Comparison of ENCODE assay signal across 24 mouse cellular contexts in genomic region chr7:83763674-83764073, GRCm38 (mm10). TPM values are rescaled to one million over a fixed set of nuclear protein-coding genes. Genes with fewer than 3 reads are reported as not detected.
DNase-seq lines count a peak whose midpoint lies in the region; ATAC-seq and TF ChIP-seq lines count a peak whose summit lies in the region.
"Had no signal": no experiment of that assay in that cellular context is flagged by ENCODE, and none has a peak within 500 bp of the region (broad histone marks: within the 10 kb centered on the region; RNA-seq: fewer than 3 reads in every experiment).

No protein-coding gene starts in this region.

- no peaks in the 10 kb centered on the region for H3K9me3 ChIP-seq in heart, embryonic 11.5 days (replicated peaks; ENCODE audit: control insufficient read depth, low read length)
- H3K9me3 ChIP-seq: embryonic facial prominence, embryonic 13.5 days; hindbrain, embryonic 12.5 days; limb, embryonic 12.5 days; liver, embryonic 13.5 days; lung, embryonic 15.5 days; neural tube, embryonic 15.5 days; stomach, embryonic 15.5 days had no signal

- TF ChIP-seq CTCF in kidney, adult 2 months (conservative IDR thresholded peaks at IDR 0.05; ENCODE audit: insufficient read depth, insufficient read length, low read depth, low read length) = no peak

- H3K4me3 ChIP-seq in heart, embryonic 11.5 days (ENCODE audit: low read depth, low read length) = no peak overlapping the region
- H3K4me3 ChIP-seq in kidney, adult 2 months (ENCODE audit: insufficient read depth, low read depth, low read length) = no peak overlapping the region
- H3K4me3 ChIP-seq: embryonic facial prominence, embryonic 13.5 days; hindbrain, embryonic 12.5 days; limb, embryonic 12.5 days; liver, embryonic 13.5 days; lung, embryonic 15.5 days; neural tube, embryonic 15.5 days; stomach, embryonic 15.5 days had no signal

- H3K4me1 ChIP-seq in heart, embryonic 11.5 days (ENCODE audit: control insufficient read depth, insufficient read depth, low read length) = no peaks in the 10 kb centered on the region
- H3K4me1 ChIP-seq in kidney, adult 2 months (ENCODE audit: control insufficient read depth, insufficient read depth, low read length) = no peaks in the 10 kb centered on the region
- H3K4me1 ChIP-seq: hindbrain, embryonic 12.5 days; limb, embryonic 12.5 days; liver, embryonic 13.5 days; lung, embryonic 15.5 days; neural tube, embryonic 15.5 days; stomach, embryonic 15.5 days had no signal

- H3K27me3 ChIP-seq in heart, embryonic 11.5 days (ENCODE audit: control insufficient read depth, insufficient read depth, low read length) = no peaks in the 10 kb centered on the region
- no peaks in the 10 kb centered on the region for H3K27me3 ChIP-seq in kidney, adult 2 months (replicated peaks; ENCODE audit: control insufficient read depth, insufficient read depth, low read length)
- H3K27me3 ChIP-seq: embryonic facial prominence, embryonic 13.5 days; hindbrain, embryonic 12.5 days; limb, embryonic 12.5 days; liver, embryonic 13.5 days; lung, embryonic 15.5 days; neural tube, embryonic 15.5 days; stomach, embryonic 15.5 days had no signal

- 60% methylated on average over 3 of the region's 3 CpGs for WGBS in heart, embryonic 11.5 days (ENCODE audit: insufficient replicate concordance)
- WGBS in kidney, adult 2 months = 60% methylated on average over 3 of the region's 3 CpGs

- DNase-seq in cerebellum, postnatal 4 days (ENCODE audit: low spot score in 2 of 2) = no peak
- peak; percentile 34 for DNase-seq in heart, adult 8-10 months (ENCODE audit: low spot score)
- DNase-seq in cerebellum, adult 18-20 months = peak; percentile 58 to 75
- DNase-seq in cerebellum, postnatal 36 days = peak; percentile 46 to 60
- no peak for DNase-seq in layer of hippocampus, adult 11-12 months (ENCODE audit: low spot score)
- no peak for DNase-seq in kidney, adult 2 months
- DNase-seq: adrenal gland, postnatal 25 days; gastrocnemius, postnatal 36 days; kidney, postnatal 36 days; liver, embryonic 13.5 days; lung, postnatal 4 days; right cerebral cortex, postnatal 14 days; thymus, adult 2 months had no signal

- no peaks in the 10 kb centered on the region for H3K36me3 ChIP-seq in heart, embryonic 11.5 days (ENCODE audit: control insufficient read depth, insufficient read depth, low read length)
- no peaks in the 10 kb centered on the region for H3K36me3 ChIP-seq in kidney, adult 2 months (ENCODE audit: control insufficient read depth, insufficient read depth, low read length)
- H3K36me3 ChIP-seq: embryonic facial prominence, embryonic 13.5 days; hindbrain, embryonic 12.5 days; limb, embryonic 12.5 days; liver, embryonic 13.5 days; lung, embryonic 15.5 days; neural tube, embryonic 15.5 days; stomach, embryonic 15.5 days had no signal

- peak; percentile 91; the same call in 1 of the 2 replicates for ATAC-seq in cerebellum, adult (ENCODE audit: insufficient number of reproducible peaks, low FRiP score, low TSS enrichment)
- no peak for ATAC-seq in heart, embryonic 11.5 days (replicated peaks; ENCODE audit: insufficient number of reproducible peaks, low FRiP score, low TSS enrichment)
- ATAC-seq: CD4-positive, CD25-positive, alpha-beta regulatory T cell, adult 4 months; midbrain, embryonic 16.5 days had no signal

- H3K9ac ChIP-seq in heart, embryonic 11.5 days (ENCODE audit: low read depth, low read length) = no peak overlapping the region
- H3K9ac ChIP-seq: embryonic facial prominence, embryonic 13.5 days; hindbrain, embryonic 12.5 days; limb, embryonic 12.5 days; liver, embryonic 13.5 days; lung, embryonic 15.5 days; neural tube, embryonic 15.5 days; stomach, embryonic 15.5 days had no signal

- no peak overlapping the region for H3K27ac ChIP-seq in heart, embryonic 11.5 days (ENCODE audit: low read depth, low read length)
- no peak overlapping the region for H3K27ac ChIP-seq in kidney, adult 2 months (ENCODE audit: insufficient read depth, low read depth, low read length)
- H3K27ac ChIP-seq: embryonic facial prominence, embryonic 13.5 days; hindbrain, embryonic 12.5 days; limb, embryonic 12.5 days; liver, embryonic 13.5 days; lung, embryonic 15.5 days; neural tube, embryonic 15.5 days; stomach, embryonic 15.5 days had no signal

- TF ChIP-seq POLR2A in kidney, adult 2 months (IDR thresholded peaks at IDR 0.05; ENCODE audit: low read depth, low read length) = no peak

- H3K4me2 ChIP-seq in heart, embryonic 11.5 days = no peak overlapping the region
- H3K4me2 ChIP-seq: embryonic facial prominence, embryonic 13.5 days; hindbrain, embryonic 12.5 days; limb, embryonic 12.5 days; liver, embryonic 13.5 days; lung, embryonic 15.5 days; neural tube, embryonic 15.5 days; stomach, embryonic 15.5 days had no signal

RNA-seq across cellular contexts. Expression of gene Il16, which starts 18.1 kb away (rescaled TPM):
- 1 to 10 TPM; 6.3 to 7.6 (median 7.4) TPM for total RNA-seq in heart, adult 8-10 months (2022)
- 1.5 and 2.1 TPM in 2 replicates for polyA plus RNA-seq in heart, embryonic 11.5 days (2014; fragmentation: Nextera tagmentation; extraction: Ambion mirVana)
- polyA plus RNA-seq in kidney, adult 2 months (2012; rRNA removed) = 3.1 and 6.9 TPM in 2 replicates

RNA-seq across cellular contexts. Expression of gene Cfap161, which starts 31.0 kb away (rescaled TPM):
- total RNA-seq in heart, adult 8-10 months (2022) = not detected
- polyA plus RNA-seq in heart, embryonic 11.5 days (2014; fragmentation: Nextera tagmentation; extraction: Ambion mirVana) = 3.6 and 5.2 TPM in 2 replicates
- polyA plus RNA-seq in kidney, adult 2 months (2012; rRNA removed) = not detected in 2 replicates
- total RNA-seq: gastrocnemius, postnatal 36 days had no signal
- polyA plus RNA-seq: CD4-positive, CD25-positive, alpha-beta regulatory T cell, adult 4 months; kidney, embryonic 14.5 days; liver, embryonic 13.5 days had no signal

Comparison
In these comparisons a context has a peak if more than half of its experiments do, and no peak if none do; other contexts are left out.
1. DNase-seq: peak in heart, adult 8-10 months (single experiment), cerebellum, adult 18-20 months (2 of 2) and cerebellum, postnatal 36 days (2 of 2); none in cerebellum, postnatal 4 days (0 of 2), layer of hippocampus, adult 11-12 months (single experiment) and kidney, adult 2 months (single experiment).